Mouse (Mus musculus): ENCODE results near the gene Zfp445.
"Not testable (repeated sequence)": the region's sequence is repeated elsewhere in the genome, so short reads cannot be mapped to it uniquely, and the experiment has no call there.

The Zfp445 gene

GRCm38 (mm10) chr9:122865697-122866166, at the start of gene Zfp445:
Gene Zfp445, minus strand, starts transcription at chr9:122866006.
- DNase-seq, result peak; percentile 84

GRCm38 (mm10) chr9:122902717-122903535, 37.1 kb upstream of the Zfp445 start:
- DNase-seq, result peak; percentile 81

- DNase-seq, result no peak
These were observed 35.2 kb upstream of the Zfp445 start for GRCm38 (mm10) chr9:122901047-122901446.

GRCm38 (mm10) chr9:122886372-122887179, 20.8 kb upstream of the Zfp445 start:
- peak; percentile 71 for DNase-seq

DNA sequence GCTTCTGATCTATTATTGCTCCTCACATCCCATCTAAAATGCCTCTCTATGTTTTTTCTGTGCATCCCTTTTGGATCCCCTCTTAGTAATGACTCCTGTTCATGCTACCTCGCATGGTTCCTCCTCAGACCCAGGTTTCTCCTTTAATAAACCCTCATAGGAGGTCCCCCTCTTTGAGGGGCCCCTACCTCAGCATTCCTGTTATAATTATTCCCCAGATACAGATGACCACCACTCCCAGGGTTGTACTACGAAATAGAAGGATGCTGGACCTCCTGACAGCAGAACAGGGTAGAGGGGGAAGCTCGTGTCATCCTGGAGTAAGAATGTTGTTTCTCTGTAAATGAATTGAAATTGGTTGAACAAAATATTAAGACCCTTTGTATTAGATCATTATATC, 19.6 kb upstream of the Zfp445 start, which contains the start of gene Zkscan7:
Gene Zkscan7 (plus strand): TSS at position 301 of the 400 bp plus-strand sequence.
- no peak for DNase-seq

GRCm38 (mm10) chr9:122875145-122875544, 9.3 kb upstream of the Zfp445 start:
- no peak for DNase-seq

- DNase-seq, result no peak
These were observed 8.8 kb upstream of the Zfp445 start for GRCm38 (mm10) chr9:122874653-122875052.

GRCm38 (mm10) chr9:122872595-122872994, 6.8 kb upstream of the Zfp445 start:
- no peak for DNase-seq

DNA sequence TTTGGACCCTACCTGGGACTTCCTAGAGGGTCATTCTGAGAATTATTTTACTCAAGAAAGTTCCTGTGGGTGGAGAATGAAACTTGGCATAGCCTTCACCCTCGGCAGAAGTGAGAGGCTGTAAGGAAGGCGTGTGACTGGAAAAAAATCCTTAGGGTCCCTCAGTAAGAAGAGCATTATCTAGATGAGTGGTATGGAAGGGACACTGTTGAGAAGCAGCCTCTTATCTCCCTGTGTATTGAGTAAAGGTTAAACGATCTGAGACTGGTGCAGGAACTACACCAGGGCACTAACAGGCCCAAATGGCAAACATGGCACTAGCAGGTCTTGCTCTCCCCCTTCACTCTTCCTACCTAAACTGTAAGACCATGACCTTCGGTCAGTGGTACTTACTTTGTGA, 386 bp upstream of the Zfp445 start:
- no peak for DNase-seq

DNA sequence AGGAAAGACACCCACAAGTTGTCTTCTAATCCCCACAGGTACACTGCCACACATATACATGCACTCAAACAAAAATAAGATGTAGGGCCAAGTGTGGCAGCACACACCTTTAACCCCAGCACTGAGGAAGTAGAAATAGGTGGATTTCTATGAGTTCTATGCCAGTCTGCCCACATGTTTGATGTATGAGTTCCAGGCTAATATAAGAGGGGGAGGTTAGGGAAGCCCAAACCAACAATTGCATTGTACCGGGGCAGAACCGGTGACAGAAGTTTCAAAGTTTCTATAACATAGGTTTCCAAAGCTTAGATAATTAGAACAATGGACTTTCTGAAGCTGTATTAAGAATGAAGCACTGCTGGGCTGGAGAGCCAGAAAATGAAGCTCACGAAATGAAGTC, 958 bp downstream of the Zfp445 start:
- no peak for DNase-seq

- DNase-seq, result no peak
These were observed 2.1 kb downstream of the Zfp445 start for GRCm38 (mm10) chr9:122863731-122864130.

- no peak for DNase-seq
These were observed 5.1 kb downstream of the Zfp445 start for GRCm38 (mm10) chr9:122860752-122861151.

- no peak for DNase-seq
These were observed 9.1 kb downstream of the Zfp445 start for GRCm38 (mm10) chr9:122856716-122857115.

DNA sequence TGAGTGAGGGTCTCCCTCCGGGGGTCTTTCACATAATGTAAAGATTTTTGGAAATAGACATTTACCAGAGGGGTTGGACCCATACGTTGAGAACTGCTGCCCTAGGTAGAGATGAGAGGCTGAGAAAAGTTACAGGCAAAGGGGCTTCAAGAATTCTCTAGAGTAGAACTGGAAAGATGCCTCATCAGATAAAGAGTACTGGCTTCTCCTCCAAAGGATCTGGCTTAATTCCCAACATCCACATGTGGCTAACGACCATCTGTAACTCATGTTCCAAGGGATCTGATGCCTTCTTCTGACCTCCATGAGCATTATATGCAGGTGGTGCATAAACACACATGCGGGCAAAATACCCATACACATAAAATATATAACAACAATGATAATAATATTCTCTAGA, 10.2 kb downstream of the Zfp445 start:
- no peak for DNase-seq

GRCm38 (mm10) chr9:122855141-122855540, 10.7 kb downstream of the Zfp445 start:
- not testable (repeated sequence) for DNase-seq

DNA sequence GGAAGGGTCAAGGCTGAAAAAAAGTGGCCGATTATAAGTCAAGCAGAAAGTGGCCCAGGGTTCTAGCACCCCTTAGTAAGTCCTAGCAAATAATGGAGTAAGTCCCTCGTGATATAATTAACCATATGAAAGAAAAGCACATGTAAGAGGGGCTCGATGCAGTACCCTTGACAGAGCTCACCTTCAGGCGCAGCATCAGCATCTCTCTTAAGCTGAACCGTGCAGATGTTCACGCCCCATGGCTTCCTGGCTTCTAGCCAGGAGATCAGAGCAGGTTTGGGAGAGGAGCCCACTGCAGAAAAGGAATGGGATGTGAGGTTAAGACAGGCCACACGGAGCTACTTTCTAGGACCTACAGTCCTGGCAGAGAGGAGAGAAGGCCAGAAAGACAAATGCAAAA, 11.3 kb downstream of the Zfp445 start:
- DNase-seq, result no peak

GRCm38 (mm10) chr9:122847811-122848311, 17.9 kb downstream of the Zfp445 start:
- DNase-seq, result not testable (repeated sequence)

DNA sequence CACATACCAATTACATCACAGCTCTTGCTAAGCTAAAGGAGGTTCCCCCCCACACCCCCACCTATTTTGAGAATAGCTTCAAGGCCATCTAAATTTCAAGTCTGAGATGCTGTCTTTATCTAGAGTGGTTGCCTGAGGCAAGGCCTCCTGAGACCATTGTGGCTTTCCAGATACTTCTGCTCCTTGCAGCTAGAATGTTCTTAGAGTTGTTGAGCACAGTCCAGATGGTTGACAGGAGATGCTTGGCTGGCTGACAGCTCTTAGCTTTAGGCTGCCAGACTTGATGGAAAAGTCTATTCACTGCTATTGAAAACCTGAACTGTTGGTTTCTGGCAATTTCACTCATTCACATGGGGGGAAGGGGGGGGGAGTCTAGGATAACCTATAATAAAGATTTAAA, 19.6 kb downstream of the Zfp445 start:
- peak; percentile 34 for DNase-seq

- DNase-seq, result no peak
These were observed 20.2 kb downstream of the Zfp445 start for GRCm38 (mm10) chr9:122845621-122846020.

GRCm38 (mm10) chr9:122843760-122844159, 22.0 kb downstream of the Zfp445 start, which contains the start of gene Gm35549:
Gene Gm35549, minus strand, starts transcription at chr9:122844035.
- DNase-seq, result no peak

- DNase-seq, result no peak
These were observed 28.1 kb downstream of the Zfp445 start for GRCm38 (mm10) chr9:122837680-122838079.

DNA sequence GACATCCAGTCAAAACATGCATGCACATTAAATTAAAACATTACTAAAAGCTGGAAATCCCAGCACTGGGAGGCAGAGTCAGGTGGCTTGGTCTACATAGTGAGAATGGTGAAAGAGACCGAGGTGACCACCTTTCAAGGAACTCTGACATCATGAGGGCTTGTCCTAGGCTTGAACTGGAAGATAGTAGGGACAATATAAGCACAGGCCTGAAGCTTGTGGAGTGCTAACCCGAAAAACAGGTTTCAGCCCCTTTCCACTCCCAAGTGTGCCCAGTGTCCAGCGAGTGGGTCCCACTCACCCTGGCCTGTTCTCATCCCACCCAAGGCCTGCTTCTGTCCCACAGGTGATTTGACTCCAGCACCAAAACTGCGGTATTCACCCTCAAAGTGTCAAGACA, 28.6 kb downstream of the Zfp445 start:
- no peak for DNase-seq

GRCm38 (mm10) chr9:122836790-122837189, 29.0 kb downstream of the Zfp445 start:
- DNase-seq, result peak; percentile 63

Measured in cerebellum, adult 9-10 months (tissue).